Mouse (Mus musculus): Measurements from ENCODE around the gene E130114P18Rik. TPM values are rescaled to one million over a fixed set of nuclear protein-coding genes. Genes with fewer than 3 reads are reported as not detected.

The E130114P18Rik gene
- polyA plus RNA-seq, 1 experiment from 2014 or later = not detected

GRCm38 (mm10) chr4:97796505-97796904, 18.6 kb upstream of the E130114P18Rik start:
- Histone ChIP-seq H3K9me3 (replicated peaks) (no peaks in the 10 kb centered on the region), H3K4me3 (no peak overlapping the region), H3K27me3 (replicated peaks) (no peaks in the 10 kb centered on the region)

GRCm38 (mm10) chr4:97795957-97796356, 18.1 kb upstream of the E130114P18Rik start:
- H3K27me3 ChIP-seq (replicated peaks) = no peaks in the 10 kb centered on the region
- H3K27ac ChIP-seq = no peak overlapping the region
- H3K4me2 ChIP-seq = no peak overlapping the region
- WGBS (ENCODE audit: insufficient replicate concordance) = 70% methylated on average over 5 of the region's 5 CpGs
- H3K9me3 ChIP-seq (replicated peaks) = no peaks in the 10 kb centered on the region
- no peak overlapping the region for H3K4me3 ChIP-seq
- H3K36me3 ChIP-seq = no peaks in the 10 kb centered on the region
- ATAC-seq = no peak
- H3K9ac ChIP-seq = no peak overlapping the region
- H3K4me1 ChIP-seq = no peaks in the 10 kb centered on the region

More at GRCm38 (mm10) chr4:97796505-97796904, 18.6 kb upstream of the E130114P18Rik start:
- H3K4me2 ChIP-seq = no peak overlapping the region
- H3K9ac ChIP-seq = no peak overlapping the region
- no peaks in the 10 kb centered on the region for H3K36me3 ChIP-seq
- ATAC-seq = no peak
- WGBS (ENCODE audit: insufficient replicate concordance) = 75% methylated on average over 10 of the region's 10 CpGs
- no peaks in the 10 kb centered on the region for H3K4me1 ChIP-seq
- no peak overlapping the region for H3K27ac ChIP-seq

GRCm38 (mm10) chr4:97794865-97795264, 17.0 kb upstream of the E130114P18Rik start:
- H3K27me3 ChIP-seq (replicated peaks) = peaks cover 4% of the 10 kb centered on the region
- no peak overlapping the region for H3K9ac ChIP-seq
- 72% methylated on average over 4 of the region's 4 CpGs for WGBS (ENCODE audit: insufficient replicate concordance)
- no peak overlapping the region for H3K27ac ChIP-seq
- no peaks in the 10 kb centered on the region for H3K9me3 ChIP-seq (replicated peaks)
- no peak overlapping the region for H3K4me2 ChIP-seq
- no peaks in the 10 kb centered on the region for H3K36me3 ChIP-seq
- no peak for ATAC-seq
- no peak overlapping the region for H3K4me3 ChIP-seq
- H3K4me1 ChIP-seq = no peaks in the 10 kb centered on the region

- 80% methylated on average over 10 of the region's 10 CpGs for WGBS (ENCODE audit: insufficient replicate concordance)
- no peaks in the 10 kb centered on the region for H3K36me3 ChIP-seq
- no peak for ATAC-seq
These were observed 16.1 kb upstream of the E130114P18Rik start for GRCm38 (mm10) chr4:97793931-97794330.

GRCm38 (mm10) chr4:97788537-97788936, 10.7 kb upstream of the E130114P18Rik start:
- Histone ChIP-seq H3K4me1 (no peaks in the 10 kb centered on the region), H3K27me3 (replicated peaks) (peaks cover 31% of the 10 kb centered on the region), H3K36me3 (peaks cover 1% of the 10 kb centered on the region; the same call in 1 of the 2 replicates), H3K27ac (no peak overlapping the region), H3K9ac (no peak overlapping the region), H3K9me3 (replicated peaks) (no peaks in the 10 kb centered on the region), H3K4me3 (no peak overlapping the region), H3K4me2 (no peak overlapping the region)
- no peak for ATAC-seq
- 48% methylated on average over 4 of the region's 4 CpGs for WGBS (ENCODE audit: insufficient replicate concordance)

More at GRCm38 (mm10) chr4:97793931-97794330, 16.1 kb upstream of the E130114P18Rik start:
- peaks cover 9% of the 10 kb centered on the region for H3K27me3 ChIP-seq (replicated peaks)
- no peak overlapping the region for H3K27ac ChIP-seq
- H3K4me3 ChIP-seq = no peak overlapping the region
- no peak overlapping the region for H3K4me2 ChIP-seq
- no peak overlapping the region for H3K9ac ChIP-seq
- H3K4me1 ChIP-seq = no peaks in the 10 kb centered on the region
- no peaks in the 10 kb centered on the region for H3K9me3 ChIP-seq (replicated peaks)

GRCm38 (mm10) chr4:97787515-97787914, 9.6 kb upstream of the E130114P18Rik start:
- ATAC-seq = no peak
- Histone ChIP-seq H3K4me1 (no peaks in the 10 kb centered on the region), H3K9me3 (replicated peaks) (no peaks in the 10 kb centered on the region), H3K27me3 (replicated peaks) (peaks cover 36% of the 10 kb centered on the region), H3K4me2 (no peak overlapping the region), H3K27ac (no peak overlapping the region), H3K4me3 (no peak overlapping the region), H3K9ac (no peak overlapping the region), H3K36me3 (peaks cover 8% of the 10 kb centered on the region; the same call in 1 of the 2 replicates)
- 63% methylated on average over 3 of the region's 3 CpGs for WGBS (ENCODE audit: insufficient replicate concordance)

GRCm38 (mm10) chr4:97786571-97786970, 8.7 kb upstream of the E130114P18Rik start:
- Histone ChIP-seq H3K9me3 (replicated peaks) (no peaks in the 10 kb centered on the region), H3K36me3 (peaks cover 8% of the 10 kb centered on the region; the same call in 1 of the 2 replicates), H3K4me2 (no peak overlapping the region), H3K9ac (no peak overlapping the region), H3K27ac (no peak overlapping the region), H3K4me1 (no peaks in the 10 kb centered on the region), H3K4me3 (no peak overlapping the region), H3K27me3 (replicated peaks) (peaks cover 36% of the 10 kb centered on the region)
- 56% methylated on average over 8 of the region's 8 CpGs for WGBS (ENCODE audit: insufficient replicate concordance)
- no peak for ATAC-seq

GRCm38 (mm10) chr4:97785547-97786271, 7.8 kb upstream of the E130114P18Rik start:
- no peak overlapping the region for H3K27ac ChIP-seq
- peaks cover 8% of the 10 kb centered on the region; the same call in 1 of the 2 replicates for H3K36me3 ChIP-seq
- no peak overlapping the region for H3K4me2 ChIP-seq
- no peak for ATAC-seq
- no peak overlapping the region for H3K4me3 ChIP-seq
- no peaks in the 10 kb centered on the region for H3K4me1 ChIP-seq
- peaks cover 40% of the 10 kb centered on the region for H3K27me3 ChIP-seq (replicated peaks)
- 76% methylated on average over 8 of the region's 8 CpGs for WGBS (ENCODE audit: insufficient replicate concordance)
- H3K9me3 ChIP-seq (replicated peaks) = no peaks in the 10 kb centered on the region
- H3K9ac ChIP-seq = no peak overlapping the region

GRCm38 (mm10) chr4:97784236-97784635, 6.4 kb upstream of the E130114P18Rik start:
- peaks cover 8% of the 10 kb centered on the region; the same call in 1 of the 2 replicates for H3K36me3 ChIP-seq
- WGBS (ENCODE audit: insufficient replicate concordance) = 83% methylated on average over 11 of the region's 11 CpGs

GRCm38 (mm10) chr4:97783073-97783879, 5.4 kb upstream of the E130114P18Rik start:
- ATAC-seq = no peak
- Histone ChIP-seq H3K9me3 (replicated peaks) (no peaks in the 10 kb centered on the region), H3K4me3 (no peak overlapping the region), H3K9ac (no peak overlapping the region), H3K27me3 (replicated peaks) (peaks cover 54% of the 10 kb centered on the region), H3K4me1 (peaks cover 5% of the 10 kb centered on the region), H3K4me2 (no peak overlapping the region), H3K27ac (no peak overlapping the region), H3K36me3 (peaks cover 8% of the 10 kb centered on the region; the same call in 1 of the 2 replicates)
- WGBS (ENCODE audit: insufficient replicate concordance) = 86% methylated on average over 26 of the region's 26 CpGs

More at GRCm38 (mm10) chr4:97784236-97784635, 6.4 kb upstream of the E130114P18Rik start:
- no peak overlapping the region for H3K4me3 ChIP-seq
- peaks cover 44% of the 10 kb centered on the region for H3K27me3 ChIP-seq (replicated peaks)
- H3K9me3 ChIP-seq (replicated peaks) = no peaks in the 10 kb centered on the region
- no peak overlapping the region for H3K4me2 ChIP-seq
- no peak overlapping the region for H3K9ac ChIP-seq
- no peaks in the 10 kb centered on the region for H3K4me1 ChIP-seq
- no peak for ATAC-seq
- no peak overlapping the region for H3K27ac ChIP-seq

GRCm38 (mm10) chr4:97782497-97782896, 4.6 kb upstream of the E130114P18Rik start:
- H3K9me3 ChIP-seq (replicated peaks) = no peaks in the 10 kb centered on the region
- H3K9ac ChIP-seq = no peak overlapping the region
- H3K27me3 ChIP-seq (replicated peaks) = peaks cover 62% of the 10 kb centered on the region
- no peak overlapping the region for H3K4me2 ChIP-seq
- WGBS (ENCODE audit: insufficient replicate concordance) = 77% methylated on average over 6 of the region's 6 CpGs
- no peak overlapping the region for H3K4me3 ChIP-seq
- peaks cover 8% of the 10 kb centered on the region; the same call in 1 of the 2 replicates for H3K36me3 ChIP-seq
- no peak overlapping the region for H3K27ac ChIP-seq
- no peak for ATAC-seq
- peaks cover 9% of the 10 kb centered on the region for H3K4me1 ChIP-seq

- no peak overlapping the region for H3K27ac ChIP-seq
- WGBS (ENCODE audit: insufficient replicate concordance) = 64% methylated on average over 3 of the region's 3 CpGs
- peaks cover 8% of the 10 kb centered on the region; the same call in 1 of the 2 replicates for H3K36me3 ChIP-seq
- no peak overlapping the region for H3K4me3 ChIP-seq
- peaks cover 12% of the 10 kb centered on the region for H3K4me1 ChIP-seq
- H3K9ac ChIP-seq = no peak overlapping the region
- H3K9me3 ChIP-seq (replicated peaks) = no peaks in the 10 kb centered on the region
- H3K27me3 ChIP-seq (replicated peaks) = peaks cover 63% of the 10 kb centered on the region
- H3K4me2 ChIP-seq = no peak overlapping the region
- no peak for ATAC-seq
These were observed 4.2 kb upstream of the E130114P18Rik start for GRCm38 (mm10) chr4:97782069-97782468.
